Mouse (Mus musculus): Measurements from ENCODE around the gene Zfp541. TPM values are rescaled to one million over a fixed set of nuclear protein-coding genes. Genes with fewer than 3 reads are reported as not detected.

The Zfp541 gene
- total RNA-seq, 2 experiments from 2014 or later, result not detected

DNA sequence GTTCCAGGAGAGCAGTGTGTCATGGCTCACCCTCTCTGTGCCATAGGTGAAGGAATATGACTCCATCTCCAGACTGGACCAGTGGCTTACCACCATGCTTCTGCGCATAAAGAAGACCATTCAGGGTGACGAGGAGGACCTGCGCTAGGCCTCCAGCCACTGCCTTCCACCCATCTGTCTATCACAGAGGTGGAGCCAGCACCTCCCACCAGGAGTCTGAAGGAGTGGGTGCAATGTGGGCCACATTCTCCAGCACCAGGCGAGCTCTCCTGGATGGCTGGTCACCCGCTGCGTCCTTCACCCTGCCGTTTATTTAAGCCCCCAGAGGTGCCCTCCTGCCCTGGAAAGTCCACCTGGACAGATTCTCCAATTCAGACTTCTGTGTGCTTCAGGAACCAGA lies 54.8 kb downstream of the Zfp541 start:
- intact Hi-C loops (cut with DNase I), result no loop called here
- DNase-seq, result no peak

DNA sequence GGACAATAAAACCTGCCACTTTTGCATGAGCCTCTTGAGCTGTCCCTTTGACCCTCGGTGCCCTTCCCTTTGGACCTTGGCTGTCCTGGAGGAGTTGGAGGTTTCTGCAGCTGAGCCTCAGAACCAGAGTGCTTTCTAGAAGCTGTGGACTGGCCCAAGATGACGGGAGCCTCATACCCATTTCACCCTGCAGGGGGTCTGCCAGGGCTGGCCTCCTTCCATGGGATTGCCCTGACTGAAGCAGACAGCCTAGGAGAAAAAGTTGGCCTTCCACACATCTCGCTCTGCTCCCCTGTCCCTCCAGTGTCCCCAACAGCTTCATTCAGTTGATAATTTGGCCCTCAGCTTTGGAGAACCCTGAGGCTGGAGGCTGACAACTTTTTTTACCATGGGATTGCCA lies 55.5 kb downstream of the Zfp541 start:
- DNase-seq, result no peak
- intact Hi-C loops (cut with DNase I), result no loop called here

DNA sequence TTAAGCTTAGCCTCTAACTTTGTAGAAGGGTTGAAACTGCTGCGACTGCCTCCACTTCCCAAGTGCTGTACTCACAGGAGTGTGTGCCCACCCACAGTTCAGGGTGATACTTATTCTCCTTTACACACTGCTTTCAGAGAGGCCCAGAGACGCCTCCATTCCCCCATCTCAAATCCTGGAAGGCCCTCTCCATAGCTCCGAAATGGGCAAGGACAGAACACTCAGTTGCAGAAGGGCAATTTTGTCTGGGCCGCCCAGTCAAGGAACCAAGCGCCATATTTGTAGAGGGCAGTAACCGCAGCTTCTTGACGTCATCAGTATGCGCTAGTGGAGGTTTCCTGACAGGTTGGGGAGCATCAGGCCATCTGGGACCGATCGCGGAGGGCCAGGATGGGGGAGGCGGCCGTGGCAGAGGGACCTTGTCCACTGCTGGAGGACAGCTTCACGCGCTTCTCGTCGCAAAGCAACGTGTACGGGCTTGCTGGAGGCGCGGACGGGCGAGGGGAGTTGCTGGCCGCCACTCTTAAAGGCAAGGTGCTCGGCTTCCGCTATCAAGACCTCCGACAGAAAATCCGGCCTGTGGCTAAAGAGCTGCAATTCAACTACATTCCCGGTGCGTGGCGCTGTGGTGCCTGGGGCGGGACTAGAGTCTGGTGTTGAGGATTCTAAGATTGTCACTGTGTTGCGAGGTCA lies 58.1 kb downstream of the Zfp541 start, which contains the start of gene Kptn:
Gene Kptn (plus strand): TSS at position 327 of the 693 bp plus-strand sequence.
- peak; percentile 93 to 96 for DNase-seq
- intact Hi-C loops (cut with DNase I), result loop anchor here (2.0 kb wide), 1 partner anchor 21 kb away; the partner anchor contains the start of gene Napa

DNA sequence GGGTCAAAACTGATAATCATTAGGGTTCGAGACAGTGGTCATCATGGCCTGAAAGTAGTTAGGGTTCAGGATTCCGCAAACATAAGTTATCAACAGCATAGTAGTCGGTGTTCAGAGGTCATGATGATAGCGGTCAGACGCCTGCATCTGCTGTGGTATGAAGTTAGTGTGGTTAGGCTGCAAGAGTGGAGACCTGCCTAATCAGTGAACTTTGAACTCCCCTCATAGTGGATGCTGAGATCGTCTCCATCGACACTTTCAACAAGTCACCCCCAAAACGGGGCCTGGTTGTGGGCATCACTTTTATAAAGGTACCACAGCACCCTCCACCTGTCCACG lies 58.6 kb downstream of the Zfp541 start:
- no peak for DNase-seq
- intact Hi-C loops (cut with DNase I), result no loop called here

DNA sequence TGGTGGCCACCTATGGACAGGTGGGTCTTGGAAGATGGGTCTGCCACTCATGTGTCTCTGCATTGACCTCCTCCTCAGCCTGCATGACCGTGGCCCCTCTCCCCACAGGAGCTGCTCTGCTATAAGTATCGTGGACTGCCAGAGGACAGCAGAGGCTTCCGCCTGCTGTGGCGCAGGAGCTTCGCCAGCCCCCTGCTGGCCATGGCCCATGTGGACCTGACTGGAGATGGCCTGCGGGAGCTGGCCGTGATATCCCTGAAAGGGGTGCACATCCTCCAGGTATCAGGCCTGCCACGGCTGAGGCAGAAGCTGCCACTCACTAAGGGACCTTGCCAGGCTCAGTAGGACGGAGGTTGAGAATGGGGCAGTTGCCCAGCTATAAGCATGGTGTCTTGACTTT lies 64.2 kb downstream of the Zfp541 start:
- intact Hi-C loops (cut with DNase I), result loop anchor here (2.0 kb wide), 1 partner anchor 17 kb away; no protein-coding TSS in a partner anchor
- DNase-seq, result no peak

DNA sequence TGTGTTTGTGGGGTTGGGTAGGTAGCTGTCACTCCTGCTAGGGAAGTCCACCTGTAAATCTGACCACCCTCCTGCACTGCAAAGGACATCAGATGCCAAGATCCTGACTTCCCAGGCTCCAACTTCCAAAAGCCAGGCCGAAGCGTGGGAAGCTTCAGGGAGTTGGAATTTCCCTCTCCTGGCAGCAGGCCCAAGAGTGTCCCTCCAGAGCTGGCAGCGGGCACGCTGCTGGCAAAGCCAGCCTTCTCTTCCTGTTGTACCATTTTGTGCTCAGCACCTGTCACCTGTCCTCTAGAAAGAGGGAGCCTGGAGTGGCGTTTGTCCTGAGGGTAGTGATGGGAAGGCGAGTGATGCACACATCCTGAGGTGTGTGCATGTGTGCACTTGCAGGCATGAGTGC lies 66.7 kb downstream of the Zfp541 start:
- peak; percentile 16 to 27 for DNase-seq
- intact Hi-C loops (cut with DNase I), result no loop called here

DNA sequence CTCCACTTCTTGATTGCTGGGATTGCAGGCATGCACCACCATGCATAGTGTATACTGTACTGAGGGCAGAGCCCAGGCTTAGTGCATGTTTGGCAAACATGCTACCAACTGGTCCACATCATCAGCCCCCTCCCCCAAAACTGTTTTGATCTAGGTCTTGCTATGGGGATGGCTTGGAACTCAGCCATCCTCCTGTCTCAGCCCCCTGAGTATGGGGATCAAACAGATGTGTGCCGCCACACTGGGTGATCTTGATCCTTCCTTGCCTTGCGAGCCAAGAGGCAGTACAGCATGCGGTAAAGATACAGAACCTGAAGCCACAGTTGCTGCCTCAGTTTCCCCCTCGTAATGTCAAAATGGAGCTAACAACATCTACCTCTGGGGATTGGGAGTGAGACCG lies 67.3 kb downstream of the Zfp541 start:
- intact Hi-C loops (cut with DNase I), result no loop called here
- DNase-seq, result no peak

DNA sequence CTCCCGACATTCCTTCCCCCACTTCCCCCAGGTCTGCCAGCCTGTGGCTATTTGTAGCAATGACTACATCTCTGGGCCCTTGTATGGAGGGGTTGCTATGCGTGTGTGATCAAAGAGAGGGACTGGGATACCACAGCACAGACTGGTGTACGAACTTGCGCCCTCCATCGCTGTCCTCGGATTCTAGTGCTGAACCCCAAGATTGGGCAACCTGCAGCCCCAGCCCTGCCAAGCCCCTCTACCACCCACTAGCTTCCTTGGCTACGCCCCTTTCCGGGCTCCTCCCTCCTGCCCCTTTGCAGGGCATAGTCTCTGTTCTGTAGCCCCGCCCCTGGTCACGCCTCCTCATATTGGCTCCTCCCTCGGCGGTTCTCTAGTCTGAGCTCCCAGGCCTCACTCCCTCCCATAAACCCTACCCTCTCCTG lies 67.8 kb downstream of the Zfp541 start, which contains the start of gene Slc8a2:
Gene Slc8a2 (plus strand): TSS at position 406 of the 425 bp plus-strand sequence.
- peak; percentile 65 to 78 for DNase-seq
- intact Hi-C loops (cut with DNase I), result no loop called here

DNA sequence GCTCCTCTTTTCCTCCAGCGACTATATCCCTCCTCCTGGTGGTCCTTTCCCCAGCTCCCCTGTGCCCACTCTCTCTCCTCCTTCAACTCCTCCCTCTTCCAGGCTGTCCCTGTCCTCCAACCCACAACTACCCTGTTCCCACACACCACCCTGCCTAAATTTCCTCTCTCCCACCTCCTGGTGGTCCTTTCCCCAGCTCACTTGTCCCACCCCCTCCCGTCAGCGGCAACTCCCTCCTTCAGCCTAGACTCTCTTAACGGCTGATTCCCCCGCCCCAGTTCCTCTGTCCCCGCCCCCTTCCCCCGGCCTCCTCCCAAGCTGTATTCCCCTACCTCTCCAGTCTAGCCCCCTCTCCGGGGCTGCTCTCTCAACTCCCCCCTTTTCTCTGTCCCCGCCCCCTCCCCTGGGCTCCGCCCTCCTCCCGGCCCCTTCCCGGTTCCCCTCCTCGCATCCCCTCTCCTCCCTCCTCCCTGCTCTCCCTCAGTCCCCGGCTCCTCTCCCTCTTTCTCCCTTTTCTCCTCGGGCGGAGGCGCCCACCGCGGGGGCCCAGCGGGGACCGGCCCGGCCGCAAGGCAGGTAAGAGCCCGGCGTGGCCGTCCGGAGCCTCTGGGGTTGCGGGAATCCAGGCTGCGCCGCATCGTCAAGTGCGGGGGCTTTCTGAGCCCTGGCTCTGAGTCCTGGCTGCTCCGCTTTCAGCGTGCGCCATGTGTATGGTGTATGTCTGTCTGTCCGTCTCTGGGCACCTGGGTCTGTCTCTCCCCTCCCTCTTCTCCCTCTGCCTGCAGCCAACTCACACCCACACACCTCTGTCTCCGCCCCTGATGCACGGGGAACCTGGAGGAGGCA lies 68.5 kb downstream of the Zfp541 start:
- intact Hi-C loops (cut with DNase I), result no loop called here
- DNase-seq, result peak in 1 of 2 experiments; percentile 20

DNA sequence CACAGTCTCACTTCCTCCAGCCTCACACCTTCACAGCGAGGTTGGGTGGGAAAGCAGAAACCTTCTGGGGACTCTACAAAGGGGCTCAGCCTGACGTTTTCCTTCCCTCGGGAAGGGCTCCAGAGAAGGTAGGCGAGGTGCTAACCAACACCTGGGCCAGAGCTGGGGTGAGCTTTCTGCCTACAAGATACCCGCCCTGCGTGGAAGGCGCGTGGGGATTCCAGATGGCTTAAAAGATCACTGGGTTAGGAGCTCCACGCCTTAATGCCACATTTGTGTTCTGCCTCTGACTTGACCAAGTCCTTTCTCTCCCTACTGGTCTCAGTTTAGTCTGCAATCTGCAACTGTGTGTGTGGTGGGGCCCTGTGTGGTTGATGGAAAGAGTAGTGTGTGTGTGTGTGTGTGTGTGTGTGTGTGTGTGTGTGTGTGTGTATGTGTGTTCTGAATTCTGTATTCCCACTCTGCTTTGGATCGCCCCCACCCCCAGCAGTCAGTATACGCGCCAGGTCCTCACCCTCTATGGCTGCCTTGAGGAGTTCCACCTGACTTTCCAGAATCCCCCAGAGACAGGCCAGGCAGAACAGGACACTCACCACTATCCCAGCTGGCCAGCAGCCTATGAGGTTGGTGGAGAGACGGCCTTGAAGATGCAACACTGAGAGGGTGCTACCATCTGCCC lies 69.5 kb downstream of the Zfp541 start:
- DNase-seq, result no peak
- intact Hi-C loops (cut with DNase I), result no loop called here

DNA sequence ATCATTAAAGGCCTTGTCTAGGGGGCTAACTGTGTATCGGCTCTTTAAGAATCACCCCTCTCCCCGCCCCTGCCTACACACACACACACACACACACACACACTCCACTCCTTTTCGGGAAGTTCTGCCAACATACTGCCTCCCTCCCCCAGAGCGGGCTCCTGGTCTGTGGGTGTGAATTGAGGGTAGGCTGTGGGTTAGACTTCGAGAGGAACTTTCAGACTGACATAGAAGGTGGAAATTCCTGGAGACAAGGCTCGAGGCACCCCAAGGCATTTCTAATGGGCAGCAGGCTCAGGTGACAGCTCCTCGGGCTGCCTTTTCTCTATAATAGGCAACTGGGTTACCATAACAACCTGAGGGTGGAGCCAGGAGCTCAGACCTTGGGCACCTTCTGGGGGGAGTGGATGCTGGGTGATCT lies 70.6 kb downstream of the Zfp541 start:
- intact Hi-C loops (cut with DNase I), result no loop called here
- DNase-seq, result no peak

DNA sequence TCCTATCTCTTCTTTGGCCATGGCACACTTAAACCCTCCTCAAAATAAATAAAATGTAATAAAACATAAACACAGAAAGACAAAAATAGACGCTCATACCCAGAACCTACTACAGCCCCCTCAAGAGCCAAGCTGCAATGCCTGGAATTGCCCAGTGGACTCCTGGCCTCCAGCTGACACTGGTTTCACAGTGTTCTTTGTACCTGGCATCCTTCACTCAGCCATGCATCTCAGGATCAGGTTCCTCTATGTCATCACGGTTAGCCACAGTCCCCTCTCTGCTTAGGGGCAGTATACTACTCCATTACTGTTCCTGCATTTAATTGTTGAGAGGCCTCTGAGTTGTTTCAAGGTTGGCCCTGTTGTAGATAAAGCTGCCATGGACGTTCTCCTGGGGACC lies 71.3 kb downstream of the Zfp541 start:
- DNase-seq, result no peak
- intact Hi-C loops (cut with DNase I), result no loop called here

DNA sequence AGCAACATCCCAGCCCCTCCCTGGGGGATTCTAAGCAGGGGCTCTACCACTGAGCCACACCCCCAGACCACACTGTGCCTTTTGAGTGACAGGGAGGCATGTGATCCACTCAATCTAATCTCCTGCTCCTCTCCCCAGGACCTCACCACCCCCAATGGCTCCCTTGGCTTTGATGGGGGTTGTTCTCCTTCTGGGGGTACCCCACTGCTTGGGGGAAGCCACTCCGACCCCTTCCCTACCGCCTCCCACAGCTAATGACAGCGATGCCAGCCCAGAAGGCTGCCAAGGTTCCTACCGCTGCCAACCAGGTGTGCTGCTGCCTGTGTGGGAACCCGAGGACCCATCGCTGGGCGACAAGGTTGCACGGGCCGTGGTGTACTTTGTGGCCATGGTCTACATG lies 72.1 kb downstream of the Zfp541 start:
- intact Hi-C loops (cut with DNase I), result no loop called here
- DNase-seq, result no peak

DNA sequence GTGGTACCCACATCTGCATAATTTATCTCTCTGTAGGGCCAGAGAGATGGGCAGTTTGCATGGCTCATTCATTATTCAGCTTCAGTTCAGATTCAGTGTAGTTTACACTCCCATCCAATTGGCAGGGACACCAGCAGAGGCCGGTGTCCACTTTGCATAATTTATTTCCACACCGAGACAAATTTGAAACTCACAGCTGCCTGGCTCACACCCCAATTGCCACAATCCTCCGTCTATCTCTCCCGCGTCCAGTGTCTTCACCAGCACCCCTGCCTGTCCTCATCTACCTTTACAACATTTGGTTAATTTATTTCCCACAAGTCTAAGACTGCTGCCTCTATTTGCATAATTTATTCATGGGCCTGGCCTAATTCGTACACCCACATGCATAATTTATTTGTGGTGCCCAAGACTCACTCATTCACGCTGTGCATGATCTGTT lies 73.4 kb downstream of the Zfp541 start:
- intact Hi-C loops (cut with DNase I), result no loop called here

More for the DNA sequence above, 73.4 kb downstream of the Zfp541 start:
- no peak for DNase-seq

Other genes starting within 250 kb of the Zfp541 start
- gene Obox6, start 222.1 kb upstream of the Zfp541 start, total RNA-seq (2021), result not detected
- not detected for gene Crx, start 181.8 kb upstream of the Zfp541 start, total RNA-seq (2021)
- gene Crxos, start 179.2 kb upstream of the Zfp541 start, total RNA-seq (2021), result not detected
- gene Selenow, start 139.4 kb upstream of the Zfp541 start, total RNA-seq (2021), result 100 to 1,000 TPM; 149 to 162 TPM
- gene Nop53, start 115.7 kb upstream of the Zfp541 start, total RNA-seq (2021), result 100 to 1,000 TPM; 129 to 137 TPM
- 100 to 1,000 TPM; 172 to 182 TPM for gene Ehd2, start 94.2 kb upstream of the Zfp541 start, total RNA-seq (2021)
- gene Bicra, start 13.9 kb upstream of the Zfp541 start, total RNA-seq (2021), result 1 to 10 TPM; 9.1 to 9.7 TPM
- 10 to 100 TPM; 86.1 to 99.9 TPM for gene Napa, start 36.6 kb downstream of the Zfp541 start, total RNA-seq (2021)
- gene Kptn, start 58.1 kb downstream of the Zfp541 start, total RNA-seq (2021), result 10 to 100 TPM; 24.9 to 28.0 TPM
- gene Slc8a2, start 68.0 kb downstream of the Zfp541 start, total RNA-seq (2021), result under 1 TPM; 0.63 to 0.84 TPM
- gene Meis3, start 113.3 kb downstream of the Zfp541 start, total RNA-seq (2021), result 1 to 10 TPM; 3.8 to 5.4 TPM
- 10 to 100 TPM in 1 of 2 experiments, 1 to 10 TPM in 1; 8.7 to 11.1 TPM for gene Dhx34, start 160.2 kb downstream of the Zfp541 start, total RNA-seq (2021)
- 1 to 10 TPM in 1 of 2 experiments, under 1 TPM in 1; 0.93 to 1.1 TPM for gene C5ar2, start 182.3 kb downstream of the Zfp541 start, total RNA-seq (2021)
- gene C5ar1, start 197.7 kb downstream of the Zfp541 start, total RNA-seq (2021), result 1 to 10 TPM; 5.2 to 5.8 TPM
- gene Inafm1, start 211.8 kb downstream of the Zfp541 start, total RNA-seq (2021), result 10 to 100 TPM; 14.6 to 14.9 TPM
- gene Ccdc9, start 225.0 kb downstream of the Zfp541 start, total RNA-seq (2021), result 10 to 100 TPM; 32.1 to 39.4 TPM
- gene Bbc3, start 246.6 kb downstream of the Zfp541 start, total RNA-seq (2021), result 1 to 10 TPM; 7.9 to 8.7 TPM

Measured in heart, postnatal 14 days (tissue).